Mouse (Mus musculus) liver, embryonic 16.5 days (tissue): ENCODE measurements around the gene Zfp592. TPM values are rescaled to one million over a fixed set of nuclear protein-coding genes. Genes with fewer than 3 reads are reported as not detected.

Source experiments
- ATAC-seq: fragments of 200-750 bp; cut with Nextera tagmentation; 2 replicates; pipeline ENCODE4 v1.8.0; 2017; ENCODE audit warnings: low read depth, mild to moderate bottlenecking, moderate number of reproducible peaks, moderate library complexity
- H3K27ac ChIP-seq: fragments of 300-500 bp; sonication (generic); 2 replicates; pipeline ENCODE4 v1.5.1; 2014; ENCODE audit warnings: mild to moderate bottlenecking, low read length
- H3K27me3 ChIP-seq: fragments of 300-500 bp; sonication (generic); 2 replicates; pipeline ENCODE4 v1.6.1; 2014; ENCODE audit warnings: low read depth, low read length, mixed read lengths; ENCODE audit not compliant: control insufficient read depth, insufficient read depth
- H3K36me3 ChIP-seq: fragments of 300-500 bp; sonication (generic); 2 replicates; pipeline ENCODE4 v1.6.1; 2014; ENCODE audit warnings: mild to moderate bottlenecking; ENCODE audit not compliant: control insufficient read depth, insufficient read depth
- H3K4me1 ChIP-seq: fragments of 300-500 bp; sonication (generic); 2 replicates; pipeline ENCODE4 v1.6.1; 2014; ENCODE audit warnings: low read depth, low read length, mixed read lengths; ENCODE audit not compliant: control insufficient read depth
- H3K4me2 ChIP-seq: fragments of 300-500 bp; sonication (generic); 2 replicates; pipeline ENCODE4 v1.6.1; 2014; ENCODE audit warnings: low read depth, low read length, mixed read lengths
- H3K4me3 ChIP-seq: fragments of 300-500 bp; sonication (generic); 2 replicates; pipeline ENCODE4 v1.5.1; 2014; ENCODE audit warnings: low read depth, mild to moderate bottlenecking, low read length
- H3K9ac ChIP-seq: fragments of 300-500 bp; sonication (generic); 2 replicates; pipeline ENCODE4 v1.6.1; 2014; ENCODE audit warnings: low read depth, low read length
- H3K9me3 ChIP-seq: fragments of 300-500 bp; sonication (generic); replicated peaks from 2 replicates; pipeline ENCODE4 v1.6.1; 2016; ENCODE audit warnings: low read length; ENCODE audit not compliant: control insufficient read depth
- WGBS: fragments of 180-500 bp; shearing (Covaris S2); extraction: QIAGEN DNeasy Blood & Tissue Kit; methylation state at CpG from one replicate; pipeline ENCODE4 v1.1.7; 2014; ENCODE audit not compliant: insufficient replicate concordance; 5-methylcytosine and 5-hydroxymethylcytosine counted together
- polyA plus RNA-seq: library from polyadenylated mRNA; unstranded; fragments of >200 nt; fragmentation: Nextera tagmentation; extraction: Ambion mirVana; gene quantifications from 2 replicates; pipeline ENCODE4 v1.2.1, GENCODE M21; 2015

Zfp592 gene
- polyA plus RNA-seq, 1 experiment from 2014 or later, result 7.1 TPM

- H3K9ac ChIP-seq, result no peak overlapping the region
- no peaks in the 10 kb centered on the region for H3K36me3 ChIP-seq
- no peak overlapping the region for H3K4me3 ChIP-seq
- no peak overlapping the region for H3K4me2 ChIP-seq
- WGBS, result 15% methylated on average over 7 of the region's 7 CpGs
- H3K4me1 ChIP-seq, result peaks cover 12% of the 10 kb centered on the region
- peak; percentile 42; the same call in 1 of the 2 replicates for ATAC-seq
- no peaks in the 10 kb centered on the region for H3K9me3 ChIP-seq
- H3K27ac ChIP-seq, result no peak overlapping the region
- no peaks in the 10 kb centered on the region for H3K27me3 ChIP-seq
Observed at GRCm38 (mm10) chr7:81075299-81075698, 81.8 kb downstream of the Zfp592 start.

- H3K36me3 ChIP-seq, result no peaks in the 10 kb centered on the region
- H3K4me1 ChIP-seq, result peaks cover 12% of the 10 kb centered on the region
- H3K4me2 ChIP-seq, result no peak overlapping the region
- 53% methylated on average over 5 of the region's 5 CpGs for WGBS
- no peak for ATAC-seq
- H3K27ac ChIP-seq, result no peak overlapping the region
- H3K27me3 ChIP-seq, result no peaks in the 10 kb centered on the region
- no peak overlapping the region for H3K9ac ChIP-seq
- H3K4me3 ChIP-seq, result no peak overlapping the region
- no peaks in the 10 kb centered on the region for H3K9me3 ChIP-seq
Observed at GRCm38 (mm10) chr7:81075732-81076131, 82.3 kb downstream of the Zfp592 start.

- 55% methylated on average over 6 of the region's 6 CpGs for WGBS
- no peak overlapping the region for H3K27ac ChIP-seq
- no peaks in the 10 kb centered on the region for H3K9me3 ChIP-seq
- H3K4me2 ChIP-seq, result no peak overlapping the region
- no peaks in the 10 kb centered on the region for H3K36me3 ChIP-seq
- no peak overlapping the region for H3K9ac ChIP-seq
- no peak for ATAC-seq
- no peaks in the 10 kb centered on the region for H3K27me3 ChIP-seq
- H3K4me3 ChIP-seq, result no peak overlapping the region
- peaks cover 12% of the 10 kb centered on the region for H3K4me1 ChIP-seq
Observed at GRCm38 (mm10) chr7:81077009-81077408, 83.5 kb downstream of the Zfp592 start.

GRCm38 (mm10) chr7:81078740-81079139, 85.3 kb downstream of the Zfp592 start:
- peaks cover 12% of the 10 kb centered on the region for H3K4me1 ChIP-seq
- WGBS, result 69% methylated on average over 6 of the region's 6 CpGs
- H3K9me3 ChIP-seq, result no peaks in the 10 kb centered on the region
- no peak overlapping the region for H3K9ac ChIP-seq
- H3K4me2 ChIP-seq, result no peak overlapping the region
- no peak overlapping the region for H3K4me3 ChIP-seq
- no peaks in the 10 kb centered on the region for H3K27me3 ChIP-seq
- ATAC-seq, result no peak
- H3K27ac ChIP-seq, result no peak overlapping the region
- no peaks in the 10 kb centered on the region for H3K36me3 ChIP-seq

GRCm38 (mm10) chr7:81093420-81093965, 100.0 kb downstream of the Zfp592 start:
- Histone ChIP-seq H3K4me1 (no peaks in the 10 kb centered on the region), H3K27ac (no peak overlapping the region), H3K36me3 (no peaks in the 10 kb centered on the region), H3K4me2 (no peak overlapping the region), H3K9ac (no peak overlapping the region), H3K27me3 (no peaks in the 10 kb centered on the region), H3K9me3 (no peaks in the 10 kb centered on the region), H3K4me3 (no peak overlapping the region)
- WGBS, result 53% methylated on average over 18 of the region's 18 CpGs
- ATAC-seq, result no peak

GRCm38 (mm10) chr7:81094104-81094757, 100.8 kb downstream of the Zfp592 start:
- H3K4me3 ChIP-seq, result no peak overlapping the region
- H3K9ac ChIP-seq, result no peak overlapping the region
- WGBS, result 53% methylated on average over 6 of the region's 6 CpGs
- no peaks in the 10 kb centered on the region for H3K9me3 ChIP-seq
- H3K4me2 ChIP-seq, result no peak overlapping the region
- no peaks in the 10 kb centered on the region for H3K27me3 ChIP-seq
- H3K36me3 ChIP-seq, result no peaks in the 10 kb centered on the region
- H3K4me1 ChIP-seq, result no peaks in the 10 kb centered on the region
- no peak overlapping the region for H3K27ac ChIP-seq
- no peak for ATAC-seq

Other genes with a start within 250 kb of the Zfp592 start
- 15.8 and 15.9 TPM in 2 replicates for gene Iqgap1, start 167.7 kb upstream of the Zfp592 start, polyA plus RNA-seq
- gene Zscan2, start 132.8 kb upstream of the Zfp592 start, polyA plus RNA-seq, result 0.30 and 0.36 TPM in 2 replicates
- 10.8 and 12.1 TPM in 2 replicates for gene Wdr73, start 92.4 kb upstream of the Zfp592 start, polyA plus RNA-seq
- gene Nmb, start 88.6 kb upstream of the Zfp592 start, polyA plus RNA-seq, result 1.2 and 1.6 TPM in 2 replicates
- gene Sec11a, start 45.9 kb upstream of the Zfp592 start, polyA plus RNA-seq, result 98.7 and 99.0 TPM in 2 replicates
- gene Alpk3, start 63.9 kb downstream of the Zfp592 start, polyA plus RNA-seq, result 0.09 and 0.20 TPM in 2 replicates
- gene Slc28a1, start 121.1 kb downstream of the Zfp592 start, polyA plus RNA-seq, result 0.90 and 0.96 TPM in 2 replicates
- 1.1 and 1.2 TPM in 2 replicates for gene Pde8a, start 219.9 kb downstream of the Zfp592 start, polyA plus RNA-seq